Mouse (Mus musculus): ENCODE results near the gene Ndufc2. TPM values are rescaled to one million over a fixed set of nuclear protein-coding genes. Genes with fewer than 3 reads are reported as not detected.

The Ndufc2 gene
- polyA plus RNA-seq, 1 experiment = 46.2 TPM

DNA sequence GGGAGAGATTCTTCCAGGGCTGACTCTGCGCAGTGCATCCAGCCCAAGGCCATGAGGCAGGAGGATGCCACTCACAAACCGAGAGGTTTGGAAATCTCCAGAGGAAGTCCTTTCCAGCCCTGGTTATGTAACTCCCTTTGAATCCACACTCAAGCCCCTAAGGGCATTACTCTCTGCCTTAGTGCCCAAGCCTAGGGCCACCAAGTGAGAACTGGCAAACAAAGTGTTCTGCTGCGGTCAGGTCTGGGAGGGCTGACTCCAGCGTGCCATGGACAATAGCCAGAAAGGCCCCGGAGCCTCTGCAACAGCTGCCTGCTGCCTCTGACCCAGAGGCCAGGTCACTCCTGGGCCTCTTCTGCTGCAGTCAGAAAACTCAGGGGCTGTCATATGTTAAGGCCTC, 18.9 kb downstream of the Ndufc2 start:
- TF ChIP-seq CTCF (IDR thresholded peaks at IDR 0.05; ENCODE audit: control insufficient read depth, insufficient read depth, insufficient replicate concordance, low read depth, low read length) (no peak), POLR2A (IDR thresholded peaks at IDR 0.05; ENCODE audit: control insufficient read depth, low read depth, low read length) (no peak)

DNA sequence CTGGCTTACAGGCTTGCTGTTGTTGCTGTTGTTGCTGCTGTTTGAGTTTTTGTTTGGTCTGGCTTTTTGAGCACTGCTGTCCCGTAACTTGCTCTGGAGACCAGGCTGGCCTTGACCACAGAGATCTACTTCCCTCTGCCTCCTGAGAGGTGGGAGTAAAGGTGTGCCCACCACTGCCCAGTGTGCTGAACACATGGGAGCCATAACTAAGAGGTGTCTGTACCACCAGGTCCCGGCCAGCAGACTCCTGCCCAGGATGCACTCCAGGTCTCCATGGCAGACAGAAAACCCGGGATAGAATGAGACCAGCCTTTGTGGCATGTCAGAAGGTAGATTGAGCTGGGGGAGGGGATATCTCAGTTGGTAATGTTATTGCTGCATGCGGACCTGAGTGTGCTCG, 19.4 kb downstream of the Ndufc2 start:
- Histone ChIP-seq H3K27me3 (ENCODE audit: control insufficient read depth, insufficient read depth, low read length) (no peaks in the 10 kb centered on the region), H3K27ac (ENCODE audit: control insufficient read depth, insufficient read depth, low read depth, low read length) (peak overlapping the region; percentile 22; the same call in 1 of the 2 replicates), H3K4me3 (ENCODE audit: control insufficient read depth, low read depth, low read length) (no peak overlapping the region), H3K4me1 (ENCODE audit: control insufficient read depth, insufficient read depth, low read length) (peaks cover 8% of the 10 kb centered on the region), H3K36me3 (ENCODE audit: control insufficient read depth, insufficient read depth, low read length) (no peaks in the 10 kb centered on the region)
- no peak for TF ChIP-seq POLR2A (IDR thresholded peaks at IDR 0.05; ENCODE audit: control insufficient read depth, low read depth, low read length)

More for the DNA sequence above, 18.9 kb downstream of the Ndufc2 start:
- no peak overlapping the region for H3K4me3 ChIP-seq (ENCODE audit: control insufficient read depth, low read depth, low read length)
- no peaks in the 10 kb centered on the region for H3K27me3 ChIP-seq (ENCODE audit: control insufficient read depth, insufficient read depth, low read length)
- H3K4me1 ChIP-seq (ENCODE audit: control insufficient read depth, insufficient read depth, low read length) = peaks cover 8% of the 10 kb centered on the region
- H3K27ac ChIP-seq (ENCODE audit: control insufficient read depth, insufficient read depth, low read depth, low read length) = no peak overlapping the region; the same call in 1 of the 2 replicates
- H3K36me3 ChIP-seq (ENCODE audit: control insufficient read depth, insufficient read depth, low read length) = no peaks in the 10 kb centered on the region

DNA sequence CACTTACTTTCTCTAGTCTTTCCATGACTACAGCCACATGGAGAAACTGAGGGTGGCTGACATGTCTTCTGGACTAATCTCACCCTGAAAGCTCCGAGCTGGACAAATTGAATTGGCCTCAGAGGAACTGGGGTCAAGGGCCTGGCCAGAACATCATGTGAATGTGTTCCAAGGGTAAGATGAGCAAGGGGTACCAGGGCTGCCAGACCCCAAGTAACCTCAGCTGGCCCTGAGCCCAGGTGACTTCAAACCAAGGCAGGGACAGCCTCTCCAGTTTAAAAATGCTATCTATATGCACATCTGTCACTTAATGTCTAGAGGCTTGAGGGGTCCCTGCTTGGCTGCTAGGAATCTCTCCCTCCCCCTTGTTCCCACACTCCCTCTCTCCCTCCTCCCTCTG, 20.6 kb downstream of the Ndufc2 start:
- no peaks in the 10 kb centered on the region for H3K36me3 ChIP-seq (ENCODE audit: control insufficient read depth, insufficient read depth, low read length)
- no peaks in the 10 kb centered on the region for H3K27me3 ChIP-seq (ENCODE audit: control insufficient read depth, insufficient read depth, low read length)

DNA sequence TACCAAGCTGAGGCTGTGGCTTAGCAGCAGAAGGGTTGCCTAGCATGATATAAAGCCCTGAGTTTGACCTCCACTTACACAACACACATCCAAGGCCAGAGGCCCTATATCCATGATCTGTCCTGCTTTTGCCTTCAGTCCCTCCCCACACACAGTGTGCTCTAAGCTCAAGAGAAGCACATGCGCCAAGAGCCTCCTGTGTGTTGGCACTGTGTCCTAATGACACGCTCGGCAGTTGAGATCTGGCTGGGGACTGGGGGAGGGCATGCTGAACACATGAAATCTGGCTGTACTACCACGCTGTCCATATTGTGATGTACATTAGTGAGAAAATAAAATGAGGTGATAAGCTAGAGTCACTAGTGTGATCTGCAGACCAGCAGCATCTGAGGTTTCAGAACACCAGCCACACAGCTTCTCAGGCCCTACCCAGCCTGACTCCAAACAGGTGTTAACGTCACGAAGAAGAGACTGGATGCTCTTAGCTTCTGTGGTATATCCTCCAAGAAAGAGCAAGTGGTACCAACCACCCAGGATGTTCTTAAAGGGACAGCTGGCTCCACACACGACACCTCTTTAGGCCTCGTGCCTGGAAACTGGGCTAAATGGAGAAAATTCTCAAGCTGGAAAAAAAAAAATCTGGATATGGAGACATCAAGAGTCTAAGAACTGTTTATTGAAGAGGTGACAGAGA, 21.3 kb downstream of the Ndufc2 start:
- Histone ChIP-seq H3K36me3 (ENCODE audit: control insufficient read depth, insufficient read depth, low read length) (no peaks in the 10 kb centered on the region), H3K27ac (ENCODE audit: control insufficient read depth, insufficient read depth, low read depth, low read length) (peak overlapping the region; percentile 63; the same call in 1 of the 2 replicates), H3K4me1 (ENCODE audit: control insufficient read depth, insufficient read depth, low read length) (peaks cover 13% of the 10 kb centered on the region), H3K4me3 (ENCODE audit: control insufficient read depth, low read depth, low read length) (no peak overlapping the region), H3K27me3 (ENCODE audit: control insufficient read depth, insufficient read depth, low read length) (no peaks in the 10 kb centered on the region)
- no peak for TF ChIP-seq POLR2A (IDR thresholded peaks at IDR 0.05; ENCODE audit: control insufficient read depth, low read depth, low read length)
- no peak for TF ChIP-seq CTCF (IDR thresholded peaks at IDR 0.05; ENCODE audit: control insufficient read depth, insufficient read depth, insufficient replicate concordance, low read depth, low read length)

More for the DNA sequence above, 20.6 kb downstream of the Ndufc2 start:
- Histone ChIP-seq H3K4me1 (ENCODE audit: control insufficient read depth, insufficient read depth, low read length) (peaks cover 13% of the 10 kb centered on the region), H3K4me3 (ENCODE audit: control insufficient read depth, low read depth, low read length) (no peak overlapping the region), H3K27ac (ENCODE audit: control insufficient read depth, insufficient read depth, low read depth, low read length) (peak overlapping the region; percentile 63; the same call in 1 of the 2 replicates)
- TF ChIP-seq CTCF (IDR thresholded peaks at IDR 0.05; ENCODE audit: control insufficient read depth, insufficient read depth, insufficient replicate concordance, low read depth, low read length) (no peak), POLR2A (IDR thresholded peaks at IDR 0.05; ENCODE audit: control insufficient read depth, low read depth, low read length) (no peak)

DNA sequence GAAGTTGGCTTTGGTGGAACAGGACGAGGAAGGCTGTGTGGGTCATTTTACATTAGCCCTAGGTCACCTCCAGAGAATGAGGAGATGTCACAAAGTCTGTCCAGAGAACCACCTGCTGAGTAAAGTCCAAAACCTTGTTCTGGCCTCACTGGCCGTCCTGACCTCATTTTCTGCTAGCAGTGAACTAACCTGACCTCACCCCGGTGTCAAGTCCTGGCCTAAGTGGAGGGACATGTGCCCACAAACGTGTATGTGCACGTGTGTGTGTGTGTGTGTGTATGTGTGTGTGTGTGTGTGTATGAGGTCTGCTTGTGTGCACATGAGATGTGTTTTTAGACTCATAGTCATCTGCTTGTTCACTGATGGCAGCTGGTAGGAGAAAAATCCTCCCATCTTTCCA, 24.0 kb downstream of the Ndufc2 start:
- Histone ChIP-seq H3K27me3 (ENCODE audit: control insufficient read depth, insufficient read depth, low read length) (no peaks in the 10 kb centered on the region), H3K36me3 (ENCODE audit: control insufficient read depth, insufficient read depth, low read length) (no peaks in the 10 kb centered on the region), H3K4me3 (ENCODE audit: control insufficient read depth, low read depth, low read length) (no peak overlapping the region), H3K27ac (ENCODE audit: control insufficient read depth, insufficient read depth, low read depth, low read length) (no peak overlapping the region), H3K4me1 (ENCODE audit: control insufficient read depth, insufficient read depth, low read length) (peaks cover 8% of the 10 kb centered on the region)
- TF ChIP-seq POLR2A (IDR thresholded peaks at IDR 0.05; ENCODE audit: control insufficient read depth, low read depth, low read length) (no peak), CTCF (IDR thresholded peaks at IDR 0.05; ENCODE audit: control insufficient read depth, insufficient read depth, insufficient replicate concordance, low read depth, low read length) (no peak)

DNA sequence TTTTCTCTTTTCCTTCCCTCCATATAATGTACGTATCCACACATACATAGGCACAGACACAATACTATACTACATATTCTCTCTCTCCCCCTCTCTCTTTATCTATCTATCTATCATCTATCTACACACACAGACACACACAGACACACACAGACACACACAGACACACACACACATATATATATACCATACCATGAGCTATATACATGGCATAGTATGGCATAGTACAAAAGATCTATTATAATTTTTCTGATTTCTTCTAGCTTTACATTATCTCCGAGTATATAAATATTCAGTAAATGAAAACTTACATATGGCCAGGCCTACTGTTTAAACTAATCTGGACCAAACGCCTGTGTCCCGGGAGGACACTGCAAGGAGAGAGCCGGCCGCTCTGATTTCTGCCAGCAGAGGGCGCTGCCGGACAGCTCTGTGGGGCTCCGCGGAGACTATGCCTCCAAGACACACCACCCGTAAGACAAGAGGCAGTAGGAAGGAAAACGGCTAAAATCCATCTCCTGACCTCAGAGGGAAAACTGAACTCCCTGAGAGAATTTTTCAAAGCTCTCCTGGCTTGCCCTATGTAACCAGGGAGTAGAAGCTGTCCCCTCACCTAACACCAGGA, 24.9 kb downstream of the Ndufc2 start:
- Histone ChIP-seq H3K4me3 (ENCODE audit: control insufficient read depth, low read depth, low read length) (no peak overlapping the region), H3K27ac (ENCODE audit: control insufficient read depth, insufficient read depth, low read depth, low read length) (no peak overlapping the region), H3K4me1 (ENCODE audit: control insufficient read depth, insufficient read depth, low read length) (peaks cover 8% of the 10 kb centered on the region), H3K27me3 (ENCODE audit: control insufficient read depth, insufficient read depth, low read length) (no peaks in the 10 kb centered on the region), H3K36me3 (ENCODE audit: control insufficient read depth, insufficient read depth, low read length) (no peaks in the 10 kb centered on the region)
- TF ChIP-seq CTCF (IDR thresholded peaks at IDR 0.05; ENCODE audit: control insufficient read depth, insufficient read depth, insufficient replicate concordance, low read depth, low read length) (peak; percentile 92), POLR2A (IDR thresholded peaks at IDR 0.05; ENCODE audit: control insufficient read depth, low read depth, low read length) (no peak)

DNA sequence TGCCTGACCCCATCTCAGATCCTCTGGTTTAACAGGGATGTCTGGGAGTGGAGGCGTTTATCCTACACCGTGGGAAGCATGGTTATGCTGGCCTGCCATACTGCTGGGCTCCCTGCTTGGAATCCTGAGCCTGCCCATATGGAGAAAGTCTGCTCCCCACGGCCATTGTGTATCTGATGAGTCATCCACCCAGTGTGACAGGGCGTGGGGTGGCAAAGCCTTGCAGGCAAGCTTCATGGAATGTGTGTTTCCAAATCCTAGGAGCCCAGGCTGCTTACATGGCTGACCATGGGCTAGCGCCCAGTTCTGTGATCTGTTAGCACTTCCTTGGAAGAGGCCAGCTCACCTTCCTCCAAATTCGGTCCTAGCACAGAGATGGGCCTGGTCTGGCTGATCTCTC, 26.8 kb downstream of the Ndufc2 start:
- Histone ChIP-seq H3K27me3 (ENCODE audit: control insufficient read depth, insufficient read depth, low read length) (no peaks in the 10 kb centered on the region), H3K27ac (ENCODE audit: control insufficient read depth, insufficient read depth, low read depth, low read length) (no peak overlapping the region; the same call in 1 of the 2 replicates), H3K4me1 (ENCODE audit: control insufficient read depth, insufficient read depth, low read length) (peaks cover 4% of the 10 kb centered on the region; the same call in 1 of the 2 replicates), H3K36me3 (ENCODE audit: control insufficient read depth, insufficient read depth, low read length) (no peaks in the 10 kb centered on the region), H3K4me3 (ENCODE audit: control insufficient read depth, low read depth, low read length) (no peak overlapping the region)
- TF ChIP-seq POLR2A (IDR thresholded peaks at IDR 0.05; ENCODE audit: control insufficient read depth, low read depth, low read length) = no peak
- no peak for TF ChIP-seq CTCF (IDR thresholded peaks at IDR 0.05; ENCODE audit: control insufficient read depth, insufficient read depth, insufficient replicate concordance, low read depth, low read length)

Data from testis, adult 2 months (tissue).